Mouse (Mus musculus) MEL (cell line): ENCODE data around the gene Atg14. TPM values are rescaled to one million over a fixed set of nuclear protein-coding genes. Genes with fewer than 3 reads are reported as not detected.

Experiments used
- DNase-seq: peaks from one replicate; pipeline ENCODE4 v3.0.0; 2011; ENCODE audit warnings: low read depth, low spot score
- H3K27ac ChIP-seq: 2 replicates; pipeline ENCODE4 v1.5.1; 2012; ENCODE audit warnings: low read depth, mild to moderate bottlenecking, control low read depth, low read length, moderate library complexity; ENCODE audit not compliant: control insufficient read depth
- H3K27me3 ChIP-seq, 2 experiments: fragments of 150-350 bp in 1 of 2; sonication (generic) in 1 of 2; 2 replicates each; pipeline ENCODE4 v1.6.1; 2012; ENCODE audit warnings: low read length in 2 of 2, mild to moderate bottlenecking in 2 of 2, improper control_type of control experiment in 1 of 2, moderate library complexity in 1 of 2; ENCODE audit not compliant: insufficient read depth in 2 of 2, control insufficient read depth in 1 of 2
- H3K36me3 ChIP-seq, 2 experiments: 2 replicates each; pipeline ENCODE4 v1.6.1; 2012 to 2014; ENCODE audit warnings: low read length in 2 of 2, improper control_type of control experiment in 1 of 2, inconsistent platforms in 1 of 2, mild to moderate bottlenecking in 1 of 2; ENCODE audit not compliant: insufficient read depth in 2 of 2, control insufficient read depth in 1 of 2
- H3K4me1 ChIP-seq, 2 experiments: fragments of 150-350 bp in 1 of 2; sonication (generic) in 1 of 2; 2 replicates each; pipeline ENCODE4 v1.6.1; 2012; ENCODE audit warnings: low read length in 2 of 2, improper control_type of control experiment in 1 of 2, mild to moderate bottlenecking in 1 of 2; ENCODE audit not compliant: insufficient read depth in 2 of 2, control insufficient read depth in 1 of 2
- H3K4me3 ChIP-seq, 2 experiments: fragments of 150-350 bp in 1 of 2; sonication (generic) in 1 of 2; 2 replicates each; pipeline ENCODE4 v1.5.1; 2012; ENCODE audit warnings: low read depth in 2 of 2, low read length in 2 of 2, mild to moderate bottlenecking in 2 of 2, moderate library complexity in 2 of 2, control low read depth in 1 of 2, improper control_type of control experiment in 1 of 2; ENCODE audit not compliant: control insufficient read depth in 1 of 2, insufficient read depth in 1 of 2
- H3K79me2 ChIP-seq: 2 replicates; pipeline ENCODE4 v1.6.1; 2012; ENCODE audit warnings: mild to moderate bottlenecking, low read length, moderate library complexity; ENCODE audit not compliant: control insufficient read depth, poor library complexity, insufficient read depth
- H3K9ac ChIP-seq: 2 replicates; pipeline ENCODE4 v1.6.1; 2012; ENCODE audit warnings: low read depth, mild to moderate bottlenecking, control low read depth, low read length, moderate library complexity; ENCODE audit not compliant: control insufficient read depth, poor library complexity, severe bottlenecking
- H3K9me3 ChIP-seq: fragments of 150-350 bp; sonication (generic); replicated peaks from 2 replicates; pipeline ENCODE4 v1.6.1; 2012; ENCODE audit warnings: mild to moderate bottlenecking, low read length, improper control_type of control experiment, moderate library complexity; ENCODE audit not compliant: insufficient read depth
- BHLHE40 ChIP-seq: IDR thresholded peaks from 2 replicates; pipeline ENCODE4 v1.6.1; 2012; ENCODE audit warnings: low read depth, mild to moderate bottlenecking, inconsistent platforms, low read length, improper control_type of control experiment, borderline replicate concordance
- CTCF ChIP-seq, 3 experiments: IDR thresholded peaks in 2 of 3; conservative IDR thresholded peaks in 1 of 3; 2 replicates each; pipeline ENCODE4 v1.5.1; 2011 to 2012; ENCODE audit warnings: low read length in 3 of 3, low read depth in 2 of 3, mild to moderate bottlenecking in 2 of 3, improper control_type of control experiment in 1 of 3, inconsistent platforms in 1 of 3, mixed read lengths in 1 of 3, moderate library complexity in 1 of 3; ENCODE audit not compliant: control insufficient read depth in 1 of 3, insufficient read depth in 1 of 3, poor library complexity in 1 of 3, severe bottlenecking in 1 of 3
- KAT2A ChIP-seq: conservative IDR thresholded peaks from 2 replicates; pipeline ENCODE4 v1.6.1; 2012; ENCODE audit warnings: low read depth, low read length, improper control_type of control experiment, inconsistent platforms
- MAFK ChIP-seq: IDR thresholded peaks from 2 replicates; pipeline ENCODE4 v1.6.1; 2011; ENCODE audit warnings: low read depth, mild to moderate bottlenecking, low read length, improper control_type of control experiment, borderline replicate concordance
- MEF2A ChIP-seq: IDR thresholded peaks from 2 replicates; pipeline ENCODE4 v1.6.1; 2014; ENCODE audit warnings: low read depth, mild to moderate bottlenecking, inconsistent platforms, low read length, improper control_type of control experiment; ENCODE audit not compliant: poor library complexity, insufficient replicate concordance, severe bottlenecking; ENCODE audit errors: extremely low read depth
- NELFE ChIP-seq: IDR thresholded peaks from 2 replicates; pipeline ENCODE4 v1.6.1; 2011; ENCODE audit warnings: low read depth, low read length, improper control_type of control experiment
- NRF1 ChIP-seq: IDR thresholded peaks from 2 replicates; pipeline ENCODE4 v1.6.1; 2014; ENCODE audit warnings: low read depth, mild to moderate bottlenecking, inconsistent platforms, low read length, improper control_type of control experiment, moderate library complexity; ENCODE audit not compliant: poor library complexity, insufficient read depth, severe bottlenecking
- POLR2A ChIP-seq, 2 experiments: IDR thresholded peaks; 2 replicates each; pipeline ENCODE4 v1.6.1; 2011 to 2012; ENCODE audit warnings: low read length in 2 of 2, mild to moderate bottlenecking in 2 of 2, control low read depth in 1 of 2, improper control_type of control experiment in 1 of 2, low read depth in 1 of 2, moderate library complexity in 1 of 2; ENCODE audit not compliant: control insufficient read depth in 1 of 2, insufficient read depth in 1 of 2, poor library complexity in 1 of 2
- RAD21 ChIP-seq: IDR thresholded peaks from 2 replicates; pipeline ENCODE4 v1.6.1; 2011; ENCODE audit warnings: mild to moderate bottlenecking, low read depth, low read length, improper control_type of control experiment
- RCOR1 ChIP-seq: IDR thresholded peaks from 2 replicates; pipeline ENCODE4 v1.6.1; 2012; ENCODE audit warnings: low read depth, mild to moderate bottlenecking, inconsistent platforms, low read length, improper control_type of control experiment
- SIN3A ChIP-seq: IDR thresholded peaks from 2 replicates; pipeline ENCODE4 v1.6.1; 2012; ENCODE audit warnings: low read length, improper control_type of control experiment, inconsistent platforms
- SMC3 ChIP-seq: IDR thresholded peaks from 2 replicates; pipeline ENCODE4 v1.6.1; 2011; ENCODE audit warnings: low read depth, low read length, improper control_type of control experiment
- UBTF ChIP-seq: IDR thresholded peaks from 2 replicates; pipeline ENCODE4 v1.6.1; 2012; ENCODE audit warnings: low read depth, mild to moderate bottlenecking, inconsistent platforms, low read length, improper control_type of control experiment, moderate library complexity, borderline replicate concordance; ENCODE audit not compliant: insufficient read depth
- USF1 ChIP-seq: IDR thresholded peaks from 2 replicates; pipeline ENCODE4 v1.6.1; 2014; ENCODE audit warnings: low read depth, mild to moderate bottlenecking, inconsistent platforms, low read length, improper control_type of control experiment, moderate library complexity
- USF2 ChIP-seq, 2 experiments: IDR thresholded peaks; 2 replicates each; pipeline ENCODE4 v1.6.1; 2011 to 2012; ENCODE audit warnings: improper control_type of control experiment in 2 of 2, low read length in 2 of 2, borderline replicate concordance in 1 of 2, inconsistent platforms in 1 of 2, low read depth in 1 of 2, mild to moderate bottlenecking in 1 of 2; ENCODE audit not compliant: insufficient read depth in 1 of 2
- ZKSCAN1 ChIP-seq: IDR thresholded peaks from 2 replicates; pipeline ENCODE4 v1.6.1; 2012; ENCODE audit warnings: low read depth, mild to moderate bottlenecking, inconsistent platforms, low read length, improper control_type of control experiment, moderate library complexity
- ZNF384 ChIP-seq: IDR thresholded peaks from 2 replicates; pipeline ENCODE4 v1.6.1; 2012; ENCODE audit warnings: low read depth, mild to moderate bottlenecking, inconsistent platforms, low read length, improper control_type of control experiment
- polyA plus RNA-seq, 2 experiments: library from polyadenylated mRNA; stranded (reverse) in 1 of 2; unstranded in 1 of 2; fragments of >175 nt in 1 of 2; fragments of >200 nt in 1 of 2; gene quantifications; 2 replicates each; pipeline versions ENCODE4 v1.2.1 to v1.2.4; 2012; ENCODE audit warnings: low replicate concordance in 2 of 2, low read depth in 1 of 2; ENCODE audit not compliant: insufficient read length in 2 of 2, insufficient read depth in 1 of 2, missing spikeins in 1 of 2
- total RNA-seq: library from RNA; depleted of rRNA; stranded (reverse); fragments of 300-350 nt; gene quantifications from 2 replicates; pipeline ENCODE4 v1.2.3, GENCODE M21; 2012

Gene Atg14
- total and polyA plus RNA-seq, 3 experiments: 3.1 to 5.7 TPM; not detected in 1

DNA sequence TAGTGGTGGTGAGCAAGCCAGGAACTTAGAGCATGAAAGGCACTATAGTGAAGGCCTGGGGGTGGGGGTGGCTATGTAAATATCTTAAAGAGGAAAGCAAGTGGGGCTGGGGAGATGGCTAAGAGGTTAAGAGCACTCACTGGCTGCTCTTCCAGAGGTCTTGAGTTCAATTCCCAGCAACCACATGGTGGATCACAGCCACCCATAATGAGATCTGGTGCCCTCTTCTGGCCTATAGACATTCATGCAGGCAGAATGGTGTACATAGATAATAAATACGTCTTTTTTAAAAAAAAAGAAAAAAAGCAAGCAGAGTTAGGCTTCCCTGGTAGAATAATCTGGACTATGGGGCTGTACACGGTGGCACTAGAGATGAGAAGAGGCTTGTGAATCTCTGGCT, 17.1 kb downstream of the Atg14 start:
- H3K4me1 ChIP-seq: no peaks in the 10 kb centered on the region; a peak in 1 of 4 replicates
- no peaks in the 10 kb centered on the region; a peak in 2 of 4 replicates for H3K36me3 ChIP-seq

DNA sequence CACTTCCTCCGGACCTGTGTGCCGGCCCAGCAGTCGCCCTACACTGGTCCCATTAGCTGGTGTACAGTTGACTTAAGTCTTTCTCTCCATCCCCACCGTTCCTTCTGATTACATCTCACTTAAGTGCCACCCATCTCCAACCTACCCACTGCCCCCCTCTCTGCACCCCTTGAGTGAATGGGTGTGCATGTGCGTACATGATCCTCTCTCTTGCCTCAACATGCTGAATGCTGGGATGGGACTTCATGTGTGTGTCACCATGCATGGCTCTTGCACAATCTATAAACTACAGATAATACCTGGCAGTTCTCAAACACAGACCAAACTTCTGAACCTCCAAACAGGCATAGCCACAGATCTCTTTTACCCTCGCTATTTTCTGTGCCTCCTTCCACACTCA, 18.8 kb downstream of the Atg14 start:
- DNase-seq: no peak
- H3K27ac ChIP-seq: no peak overlapping the region

More for the DNA sequence above, 17.1 kb downstream of the Atg14 start:
- no peaks in the 10 kb centered on the region for H3K79me2 ChIP-seq
- H3K9me3 ChIP-seq: no peaks in the 10 kb centered on the region
- H3K27ac ChIP-seq: no peak overlapping the region
- no peak overlapping the region for H3K9ac ChIP-seq
- H3K27me3 ChIP-seq: no peaks in the 10 kb centered on the region
- peak; percentile 22 for DNase-seq
- TF ChIP-seq ZNF384 (peak; percentile 42; the same call in 1 of the 2 replicates), RCOR1 (no peak), CTCF (IDR thresholded peaks at IDR 0.05 in 2 of 3, conservative IDR thresholded peaks at IDR 0.05 in 1 of 3; ENCODE audit: control insufficient read depth in 1 of 3, insufficient read depth in 1 of 3, low read depth in 2 of 3, low read length in 3 of 3, poor library complexity in 1 of 3, severe bottlenecking in 1 of 3) (peak; percentile 20 to 43 (median 24); a peak in 3 of 6 replicates), SMC3 (peak; percentile 30), BHLHE40 (no peak), NRF1 (no peak), SIN3A (no peak), ZKSCAN1 (no peak), USF1 (no peak), RAD21 (peak; percentile 18; the same call in 1 of the 2 replicates), MEF2A (no peak)
- no peak overlapping the region for H3K4me3 ChIP-seq

DNA sequence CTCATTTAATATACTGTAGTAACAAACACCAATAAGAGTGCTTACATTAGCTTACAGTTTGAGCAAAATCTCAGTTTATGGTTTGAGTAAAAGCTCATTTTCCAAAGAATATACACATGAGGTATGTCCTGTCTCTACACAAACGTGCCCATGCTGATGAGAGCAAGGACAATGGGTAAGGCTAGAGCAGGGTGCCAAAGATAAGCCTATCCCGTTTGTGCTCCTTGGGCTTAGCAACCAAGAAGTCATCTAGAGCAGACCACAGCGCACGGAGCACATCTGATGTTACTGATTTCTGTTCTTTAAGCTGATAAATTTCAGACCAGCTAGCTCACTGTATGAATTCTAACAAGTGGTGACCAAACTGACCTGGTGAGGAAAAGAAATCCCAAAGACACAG, 25.6 kb downstream of the Atg14 start:
- no peak overlapping the region for H3K9ac ChIP-seq

More for the DNA sequence above, 18.8 kb downstream of the Atg14 start:
- Histone ChIP-seq H3K9me3 (no peaks in the 10 kb centered on the region), H3K4me1 (no peaks in the 10 kb centered on the region), H3K9ac (no peak overlapping the region), H3K27me3 (no peaks in the 10 kb centered on the region), H3K79me2 (no peaks in the 10 kb centered on the region), H3K36me3 (no peaks in the 10 kb centered on the region; a peak in 2 of 4 replicates), H3K4me3 (no peak overlapping the region)
- TF ChIP-seq MAFK: no peak
- TF ChIP-seq USF2 (IDR thresholded peaks at IDR 0.05; ENCODE audit: borderline replicate concordance in 1 of 2, insufficient read depth in 1 of 2, low read depth in 1 of 2, low read length in 2 of 2): no peak
- no peak for TF ChIP-seq BHLHE40

More for the DNA sequence above, 25.6 kb downstream of the Atg14 start:
- Histone ChIP-seq H3K27ac (peak overlapping the region; percentile 45), H3K4me3 (no peak overlapping the region; a peak in 1 of 4 replicates), H3K4me1 (peaks cover 16 to 22% of the 10 kb centered on the region in 2 experiments), H3K36me3 (peaks cover 0 to 20% of the 10 kb centered on the region in 2 experiments; a peak in 2 of 4 replicates), H3K9me3 (no peaks in the 10 kb centered on the region), H3K27me3 (no peaks in the 10 kb centered on the region), H3K79me2 (no peaks in the 10 kb centered on the region)
- DNase-seq: no peak
- TF ChIP-seq SIN3A (no peak), POLR2A (IDR thresholded peaks at IDR 0.05; ENCODE audit: control insufficient read depth in 1 of 2, insufficient read depth in 1 of 2, low read depth in 1 of 2, low read length in 2 of 2, poor library complexity in 1 of 2) (no peak), UBTF (no peak), NELFE (no peak), BHLHE40 (no peak), KAT2A (no peak)
